Mouse (Mus musculus) C2C12 (cell line): ENCODE results near the gene Capza1. TPM values are rescaled to one million over a fixed set of nuclear protein-coding genes. Genes with fewer than 3 reads are reported as not detected.

Source experiments
- H3K27me3 ChIP-seq: one replicate; pipeline ENCODE4 v1.6.1; 2011; ENCODE audit not compliant: control insufficient read depth, insufficient read depth, insufficient read length
- H3K36me3 ChIP-seq: one replicate; pipeline ENCODE4 v1.6.1; 2011; ENCODE audit not compliant: control insufficient read depth, insufficient read depth
- H3K4me3 ChIP-seq: one replicate; pipeline ENCODE4 v1.5.1; 2011; ENCODE audit warnings: mild to moderate bottlenecking, control low read depth; ENCODE audit not compliant: poor library complexity, insufficient read depth, severe bottlenecking
- H3K79me2 ChIP-seq: one replicate; pipeline ENCODE4 v1.6.1; 2011; ENCODE audit not compliant: control insufficient read depth, insufficient read depth
- H3K79me3 ChIP-seq: one replicate; pipeline ENCODE4 v1.6.1; 2011; ENCODE audit warnings: low read depth, control low read depth
- H3ac ChIP-seq: one replicate; pipeline ENCODE3; 2011; ENCODE audit warnings: low read depth; ENCODE audit not compliant: control insufficient read depth, insufficient read length
- CEBPB ChIP-seq: IDR thresholded peaks from one replicate; pipeline ENCODE4 v1.6.1; 2011; ENCODE audit warnings: low read depth, mild to moderate bottlenecking, control low read depth, moderate library complexity
- CTCF ChIP-seq: IDR thresholded peaks from one replicate; pipeline ENCODE4 v1.5.1; 2011; ENCODE audit not compliant: control insufficient read depth, insufficient read depth, insufficient read length
- FOSL1 ChIP-seq: IDR thresholded peaks from one replicate; pipeline ENCODE4 v1.8.0; 2011; ENCODE audit warnings: mild to moderate bottlenecking, low read length; ENCODE audit not compliant: poor library complexity, insufficient read depth, severe bottlenecking
- MAX ChIP-seq: IDR thresholded peaks from one replicate; pipeline ENCODE4 v1.6.1; 2011; ENCODE audit warnings: mild to moderate bottlenecking, control low read depth
- MYOD1 ChIP-seq: IDR thresholded peaks from one replicate; pipeline ENCODE4 v1.6.1; 2011; ENCODE audit warnings: low read depth; ENCODE audit not compliant: control insufficient read depth, insufficient read length
- MYOG ChIP-seq: IDR thresholded peaks from one replicate; pipeline ENCODE4 v1.6.1; 2011; ENCODE audit not compliant: control insufficient read depth, insufficient read length; ENCODE audit errors: extremely low read depth
- USF1 ChIP-seq: IDR thresholded peaks from one replicate; pipeline ENCODE4 v1.6.1; 2011; ENCODE audit warnings: low read depth, mild to moderate bottlenecking, control low read depth, moderate library complexity
- polyA plus RNA-seq: library from polyadenylated mRNA; unstranded; fragments of >200 nt; fragmentation: generic; extraction: Trizol; gene quantifications from one replicate; pipeline ENCODE4 v1.2.1, GENCODE M21; 2012; ENCODE audit warnings: missing spikeins

The Capza1 gene
- polyA plus RNA-seq, 1 experiment = 27.9 TPM

DNA sequence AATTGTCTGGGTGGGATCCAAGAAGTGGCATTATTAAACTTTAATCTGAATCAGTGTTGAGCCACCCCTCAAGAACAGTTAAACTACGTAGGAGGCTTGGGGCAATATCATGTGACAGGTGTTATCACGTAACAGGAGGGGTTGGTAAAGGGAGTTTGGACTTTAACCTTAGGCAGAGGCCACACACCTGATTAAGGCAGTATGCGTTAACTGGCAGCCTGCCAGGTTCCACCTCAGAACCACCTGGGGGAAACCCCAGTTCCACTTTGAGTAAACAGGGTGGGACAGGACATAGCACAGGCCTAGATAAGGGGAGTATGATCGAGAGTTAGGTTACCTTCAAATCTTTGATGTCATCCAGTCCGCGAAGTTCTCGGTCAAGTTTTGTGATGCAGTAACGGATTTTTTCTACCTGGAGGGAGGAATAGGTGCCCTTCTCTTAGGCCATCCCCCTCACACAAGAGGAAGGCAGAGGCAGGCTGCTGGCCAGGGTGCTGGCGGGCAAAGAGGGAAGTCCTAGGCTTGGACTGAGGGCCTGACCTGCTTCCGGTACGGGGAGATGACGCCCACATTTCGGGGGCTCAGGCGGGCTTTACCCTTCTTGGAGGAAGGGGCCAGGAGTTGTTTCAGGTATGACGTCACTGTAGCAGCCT, 67.7 kb downstream of the Capza1 start:
- Histone ChIP-seq H3ac (no peak overlapping the region), H3K36me3 (peaks cover 56% of the 10 kb centered on the region), H3K79me2 (peaks cover 22% of the 10 kb centered on the region), H3K27me3 (no peaks in the 10 kb centered on the region), H3K79me3 (peaks cover 15% of the 10 kb centered on the region), H3K4me3 (no peak overlapping the region)
- TF ChIP-seq CEBPB (no peak), CTCF (no peak), MYOD1 (no peak), USF1 (no peak), FOSL1 (no peak), MYOG (no peak), MAX (no peak)

DNA sequence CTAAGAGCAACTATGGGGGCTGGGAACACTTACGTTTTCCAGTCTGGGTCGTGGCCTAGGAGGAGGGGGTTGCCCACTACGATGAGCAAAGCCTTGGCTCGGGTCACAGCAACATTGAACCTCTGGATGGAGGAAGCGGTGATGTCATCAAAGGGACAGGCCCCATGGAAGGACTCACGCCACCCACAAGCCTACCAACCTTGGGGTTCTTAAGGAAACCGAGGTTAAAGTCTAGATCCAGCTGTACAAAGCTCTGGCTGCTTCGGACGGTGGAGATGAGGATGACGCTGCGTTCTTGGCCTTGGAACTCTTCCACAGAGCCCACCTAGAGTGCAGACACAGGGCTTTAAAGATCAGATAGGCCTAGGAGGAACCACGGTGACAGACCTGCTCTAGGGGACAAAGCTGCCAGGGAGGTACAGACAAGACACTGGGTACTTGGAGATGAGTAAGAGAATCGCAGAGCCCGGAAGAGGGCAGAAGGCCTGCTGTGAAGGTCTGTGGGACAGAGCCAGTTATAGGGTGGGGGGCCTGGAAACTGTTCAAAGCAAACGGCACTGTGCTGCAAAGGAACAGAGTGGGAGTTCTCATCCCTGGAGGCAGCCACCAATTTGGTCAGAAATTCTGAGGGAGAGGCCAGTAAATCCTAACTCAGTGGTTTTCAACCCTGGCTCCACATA, 68.5 kb downstream of the Capza1 start:
- Histone ChIP-seq H3ac (no peak overlapping the region), H3K79me3 (peaks cover 22% of the 10 kb centered on the region), H3K27me3 (no peaks in the 10 kb centered on the region), H3K79me2 (peaks cover 29% of the 10 kb centered on the region), H3K4me3 (no peak overlapping the region), H3K36me3 (peaks cover 61% of the 10 kb centered on the region)
- TF ChIP-seq CTCF = no peak
- TF ChIP-seq MAX = no peak
- no peak for TF ChIP-seq USF1
- TF ChIP-seq CEBPB = no peak
- TF ChIP-seq FOSL1 = no peak
- no peak for TF ChIP-seq MYOG
- no peak for TF ChIP-seq MYOD1

DNA sequence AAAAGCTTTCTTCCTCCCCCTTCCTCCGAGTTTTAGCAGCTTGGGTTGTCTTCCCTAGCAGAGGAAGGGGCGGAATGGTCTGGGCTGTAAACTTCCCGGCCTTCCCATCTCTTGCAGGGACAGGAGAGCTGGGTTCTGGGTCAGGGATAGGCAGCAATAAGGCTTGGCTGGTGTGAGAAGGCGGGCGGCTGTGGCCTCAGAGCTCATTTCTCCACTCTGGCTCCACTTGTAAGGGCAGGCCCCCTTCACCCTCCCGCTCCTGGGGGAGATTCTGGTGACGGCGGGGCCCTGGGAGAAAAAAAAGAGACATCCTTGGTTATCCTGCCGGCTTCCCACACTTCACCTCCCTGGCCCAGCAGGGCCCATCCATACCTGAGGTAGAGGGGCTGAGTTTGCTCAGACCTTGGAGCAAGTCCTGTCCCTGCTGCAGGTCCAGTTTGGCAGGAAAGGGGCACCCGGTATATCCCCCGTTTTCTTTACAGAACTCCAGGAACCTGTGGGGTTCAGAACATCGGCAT, 69.3 kb downstream of the Capza1 start:
- Histone ChIP-seq H3K79me3 (peaks cover 24% of the 10 kb centered on the region), H3K27me3 (no peaks in the 10 kb centered on the region), H3ac (no peak overlapping the region), H3K79me2 (peaks cover 37% of the 10 kb centered on the region), H3K36me3 (peaks cover 59% of the 10 kb centered on the region), H3K4me3 (no peak overlapping the region)
- TF ChIP-seq MYOD1 (no peak), CEBPB (no peak), USF1 (no peak), CTCF (no peak), MYOG (no peak), FOSL1 (no peak), MAX (no peak)

DNA sequence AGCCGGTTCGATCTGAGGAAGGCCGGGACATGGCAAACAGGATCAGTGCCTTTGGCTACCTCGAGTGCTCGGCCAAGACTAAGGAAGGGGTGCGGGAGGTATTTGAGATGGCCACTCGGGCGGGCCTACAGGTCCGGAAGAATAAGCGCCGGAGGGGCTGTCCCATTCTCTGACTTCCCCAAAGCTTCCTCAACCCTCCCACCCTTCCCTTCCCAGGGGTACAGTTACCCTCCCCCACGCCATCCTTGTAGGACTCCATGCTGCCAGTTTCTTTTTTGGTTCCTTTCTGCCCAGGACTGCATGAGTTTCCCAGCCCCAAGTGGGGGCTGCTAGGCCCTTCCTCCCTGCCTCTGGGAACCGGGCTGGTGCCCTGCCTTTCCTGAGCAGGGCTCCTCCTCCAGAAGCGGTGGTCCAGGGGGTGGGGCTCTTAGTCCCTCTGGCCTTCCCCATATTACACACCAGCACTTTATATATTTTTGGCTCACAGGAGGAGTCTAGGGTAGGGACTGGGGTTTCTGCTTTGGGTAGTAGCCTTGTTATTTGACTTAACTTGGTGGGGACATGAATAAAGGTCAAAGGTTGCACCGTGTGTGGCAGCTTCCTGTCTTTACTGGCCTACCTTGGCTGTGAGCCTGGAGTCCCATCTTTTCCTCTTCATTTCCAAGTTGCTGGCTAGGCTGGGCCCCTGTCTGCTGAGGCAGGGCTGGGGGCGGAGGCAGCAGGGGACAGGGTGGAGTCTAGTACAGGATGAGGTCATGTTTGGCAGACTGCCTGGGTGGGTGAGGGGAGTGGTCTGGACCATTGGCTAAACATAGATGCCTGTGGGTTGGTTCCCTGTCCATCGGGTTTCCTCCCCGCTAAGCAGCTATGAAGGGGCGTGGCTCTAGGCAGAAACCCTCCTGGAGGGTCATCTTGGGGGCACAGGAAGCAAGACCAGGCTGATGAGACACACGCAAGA, 70.2 kb downstream of the Capza1 start:
- H3K79me2 ChIP-seq = peaks cover 45% of the 10 kb centered on the region
- H3K79me3 ChIP-seq = peaks cover 29% of the 10 kb centered on the region
- H3K27me3 ChIP-seq = no peaks in the 10 kb centered on the region
- TF ChIP-seq CEBPB (no peak), MYOD1 (no peak), USF1 (no peak), CTCF (no peak), FOSL1 (no peak), MAX (no peak), MYOG (no peak)
- peaks cover 54% of the 10 kb centered on the region for H3K36me3 ChIP-seq
- no peak overlapping the region for H3ac ChIP-seq
- H3K4me3 ChIP-seq = no peak overlapping the region
